In the genomic region with DNA sequence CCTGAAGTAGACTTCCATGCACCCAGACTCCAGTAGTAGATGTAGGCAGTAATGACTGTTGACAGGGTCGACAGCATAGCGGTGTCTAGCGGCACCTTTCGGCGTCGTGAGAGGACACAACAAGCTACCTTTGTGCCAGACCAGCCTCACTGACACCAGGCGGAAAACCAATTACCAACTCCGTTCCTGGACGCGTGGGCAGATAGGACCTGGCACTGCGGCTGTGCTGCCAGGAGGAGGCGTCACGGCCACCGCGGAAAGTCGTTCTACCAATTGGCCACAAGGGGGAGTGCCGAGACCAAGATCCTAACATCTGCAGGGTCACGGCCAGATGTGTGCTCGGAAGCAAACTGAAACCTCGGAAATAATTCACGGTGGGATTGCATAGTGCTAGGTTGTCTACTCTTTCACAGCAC, we compare ENCODE assay signal across 8 mouse cellular contexts. TPM values are rescaled to one million over a fixed set of nuclear protein-coding genes. Genes with fewer than 3 reads are reported as not detected.
DNase-seq lines count a peak whose midpoint lies in the region; ATAC-seq and TF ChIP-seq lines count a peak whose summit lies in the region.

No protein-coding gene starts in this region.

- peak; percentile 69 for ATAC-seq in embryonic facial prominence, embryonic 14.5 days (ENCODE audit: low read depth)
- peak; percentile 83 for ATAC-seq in kidney, embryonic 14.5 days (ENCODE audit: low FRiP score, low TSS enrichment)
- ATAC-seq in limb, embryonic 14.5 days (ENCODE audit: low FRiP score, low read depth), result peak; percentile 77
- peak; percentile 77 for ATAC-seq in midbrain, embryonic 16.5 days

- peak overlapping the region; percentile 52 for H3K4me2 ChIP-seq in embryonic facial prominence, embryonic 14.5 days (ENCODE audit: low read depth, low read length)
- H3K4me2 ChIP-seq in kidney, embryonic 14.5 days (replicated peaks; ENCODE audit: low read depth, low read length), result peak overlapping the region; percentile 32
- H3K4me2 ChIP-seq in limb, embryonic 14.5 days (replicated peaks; ENCODE audit: low read depth, low read length, severe bottlenecking), result peak overlapping the region; percentile 38
- peak overlapping the region; percentile 41 for H3K4me2 ChIP-seq in midbrain, embryonic 16.5 days (ENCODE audit: low read length)

- TF ChIP-seq POLR2A in limb, embryonic 14.5 days (IDR thresholded peaks at IDR 0.05; ENCODE audit: borderline replicate concordance, extremely low read depth, insufficient read depth, insufficient read length), result no peak

- no peaks in the 10 kb centered on the region for H3K9me3 ChIP-seq in embryonic facial prominence, embryonic 14.5 days (ENCODE audit: control insufficient read depth, low read length)
- H3K9me3 ChIP-seq in kidney, embryonic 14.5 days (ENCODE audit: control insufficient read depth, low read length), result no peaks in the 10 kb centered on the region
- no peaks in the 10 kb centered on the region for H3K9me3 ChIP-seq in limb, embryonic 14.5 days (ENCODE audit: control insufficient read depth, low read length)
- no peaks in the 10 kb centered on the region for H3K9me3 ChIP-seq in midbrain, embryonic 16.5 days (replicated peaks; ENCODE audit: control insufficient read depth, low read length, poor library complexity, severe bottlenecking)

- H3K27ac ChIP-seq in embryonic facial prominence, embryonic 14.5 days (replicated peaks; ENCODE audit: low read depth, low read length), result no peak overlapping the region
- no peak overlapping the region for H3K27ac ChIP-seq in kidney, embryonic 14.5 days (ENCODE audit: low read depth, low read length)
- H3K27ac ChIP-seq in limb, embryonic 14.5 days (replicated peaks; ENCODE audit: low read depth, low read length), result no peak overlapping the region
- H3K27ac ChIP-seq in midbrain, embryonic 16.5 days (ENCODE audit: low read length), result no peak overlapping the region

- peak overlapping the region; percentile 34 for H3K9ac ChIP-seq in embryonic facial prominence, embryonic 14.5 days (ENCODE audit: low read depth, low read length)
- no peak overlapping the region for H3K9ac ChIP-seq in kidney, embryonic 14.5 days (ENCODE audit: low read depth, low read length)
- H3K9ac ChIP-seq in limb, embryonic 14.5 days (ENCODE audit: low read depth, low read length, severe bottlenecking), result no peak overlapping the region; the same call in 1 of the 2 replicates
- H3K9ac ChIP-seq in midbrain, embryonic 16.5 days (ENCODE audit: low read depth, low read length), result no peak overlapping the region

- H3K36me3 ChIP-seq in embryonic facial prominence, embryonic 14.5 days (ENCODE audit: control insufficient read depth, insufficient read depth, low read length), result no peaks in the 10 kb centered on the region
- no peaks in the 10 kb centered on the region for H3K36me3 ChIP-seq in kidney, embryonic 14.5 days (ENCODE audit: control insufficient read depth, insufficient read depth, low read length)
- H3K36me3 ChIP-seq in limb, embryonic 14.5 days (ENCODE audit: control insufficient read depth, insufficient read depth, low read length), result no peaks in the 10 kb centered on the region
- H3K36me3 ChIP-seq in midbrain, embryonic 16.5 days (ENCODE audit: control insufficient read depth, insufficient read depth, low read length), result no peaks in the 10 kb centered on the region

- H3K4me1 ChIP-seq in embryonic facial prominence, embryonic 14.5 days (ENCODE audit: control insufficient read depth, insufficient read depth, low read length), result no peaks in the 10 kb centered on the region; the same call in 1 of the 2 replicates
- no peaks in the 10 kb centered on the region for H3K4me1 ChIP-seq in kidney, embryonic 14.5 days (ENCODE audit: control insufficient read depth, insufficient read depth, low read length)
- H3K4me1 ChIP-seq in limb, embryonic 14.5 days (ENCODE audit: control insufficient read depth, insufficient read depth, low read length), result peaks cover 5% of the 10 kb centered on the region; the same call in 1 of the 2 replicates
- H3K4me1 ChIP-seq in midbrain, embryonic 16.5 days (ENCODE audit: control insufficient read depth, insufficient read depth, low read length), result no peaks in the 10 kb centered on the region

- 0% methylated on average over 21 of the region's 21 CpGs for WGBS in embryonic facial prominence, embryonic 14.5 days
- 1% methylated on average over 21 of the region's 21 CpGs for whole genome bisulfite sequencing in kidney, embryonic 14.5 days
- 2% methylated on average over 21 of the region's 21 CpGs for WGBS in limb, embryonic 14.5 days
- WGBS in midbrain, embryonic 16.5 days, result 2% methylated on average over 21 of the region's 21 CpGs

- DNase-seq in 416B (ENCODE audit: low read depth), result peak; percentile 90
- peak; percentile 83 for DNase-seq in adrenal gland, postnatal 25 days
- DNase-seq in embryonic facial prominence, embryonic 14.5 days (ENCODE audit: low spot score), result peak; percentile 87
- peak; percentile 74 to 80 for DNase-seq in heart, adult 9 months (ENCODE audit: low spot score in 2 of 2)
- peak; percentile 90 for DNase-seq in limb, embryonic 14.5 days (ENCODE audit: low spot score)
- peak; percentile 66 to 82 for DNase-seq in spleen, postnatal 10 days (ENCODE audit: low spot score in 2 of 2)

- H3K27me3 ChIP-seq in embryonic facial prominence, embryonic 14.5 days (replicated peaks; ENCODE audit: control insufficient read depth, insufficient read depth, low read length), result no peaks in the 10 kb centered on the region; the same call in 1 of the 2 replicates
- peaks cover 5% of the 10 kb centered on the region; the same call in 1 of the 2 replicates for H3K27me3 ChIP-seq in kidney, embryonic 14.5 days (ENCODE audit: control insufficient read depth, insufficient read depth, low read length)
- no peaks in the 10 kb centered on the region for H3K27me3 ChIP-seq in limb, embryonic 14.5 days (ENCODE audit: control insufficient read depth, insufficient read depth, low read length)
- peaks cover 10% of the 10 kb centered on the region for H3K27me3 ChIP-seq in midbrain, embryonic 16.5 days (ENCODE audit: control insufficient read depth, insufficient read depth, low read depth, low read length)

- peak overlapping the region; percentile 21 for H3K4me3 ChIP-seq in embryonic facial prominence, embryonic 14.5 days (ENCODE audit: low read depth, low read length)
- H3K4me3 ChIP-seq in kidney, embryonic 14.5 days (ENCODE audit: low read length), result no peak overlapping the region
- peak overlapping the region; percentile 11; the same call in 1 of the 2 replicates for H3K4me3 ChIP-seq in limb, embryonic 14.5 days (replicated peaks; ENCODE audit: low read length)
- H3K4me3 ChIP-seq in midbrain, embryonic 16.5 days (ENCODE audit: low read depth, low read length), result 0 out of 2 replicates have a peak overlapping the region, but pooled peaks have one; percentile 3

RNA-seq across cellular contexts. Expression of a gene that starts 15.3 kb away (rescaled TPM):
- total RNA-seq in adrenal gland, postnatal 25 days (2021), result 2.2 and 3.1 TPM in 2 replicates
- polyA plus RNA-seq in embryonic facial prominence, embryonic 14.5 days (2014; fragmentation: Nextera tagmentation; extraction: Ambion mirVana), result 0.05 TPM in 1 of 2 replicates, not detected in the other
- not detected in 2 replicates for polyA plus RNA-seq in kidney, embryonic 14.5 days (2014; fragmentation: Nextera tagmentation; extraction: Ambion mirVana)
- polyA plus RNA-seq in limb, embryonic 14.5 days (2012; rRNA removed), result not detected in 2 replicates
- not detected in 2 replicates for polyA plus RNA-seq in limb, embryonic 14.5 days (2014; fragmentation: Nextera tagmentation; extraction: Ambion mirVana)
- polyA plus RNA-seq in midbrain, embryonic 16.5 days (2015; fragmentation: Nextera tagmentation; extraction: Ambion mirVana), result not detected in 2 replicates

RNA-seq across cellular contexts. Expression of a gene that starts 31.0 kb away (rescaled TPM):
- total RNA-seq in adrenal gland, postnatal 25 days (2021), result not detected in 2 replicates
- polyA plus RNA-seq in embryonic facial prominence, embryonic 14.5 days (2014; fragmentation: Nextera tagmentation; extraction: Ambion mirVana), result 2.3 and 2.7 TPM in 2 replicates
- 0.76 and 1.1 TPM in 2 replicates for polyA plus RNA-seq in kidney, embryonic 14.5 days (2014; fragmentation: Nextera tagmentation; extraction: Ambion mirVana)
- 1.4 and 1.6 TPM in 2 replicates for polyA plus RNA-seq in limb, embryonic 14.5 days (2012; rRNA removed)
- polyA plus RNA-seq in limb, embryonic 14.5 days (2014; fragmentation: Nextera tagmentation; extraction: Ambion mirVana), result 1.8 and 1.9 TPM in 2 replicates
- 0.21 and 0.25 TPM in 2 replicates for polyA plus RNA-seq in midbrain, embryonic 16.5 days (2015; fragmentation: Nextera tagmentation; extraction: Ambion mirVana)

RNA-seq across cellular contexts. Expression of a gene that starts 58.6 kb away (rescaled TPM):
- total RNA-seq in adrenal gland, postnatal 25 days (2021), result 0.15 and 0.71 TPM in 2 replicates
- polyA plus RNA-seq in embryonic facial prominence, embryonic 14.5 days (2014; fragmentation: Nextera tagmentation; extraction: Ambion mirVana), result 0.32 and 0.56 TPM in 2 replicates
- 0.55 and 0.64 TPM in 2 replicates for polyA plus RNA-seq in kidney, embryonic 14.5 days (2014; fragmentation: Nextera tagmentation; extraction: Ambion mirVana)
- 0.72 and 1.3 TPM in 2 replicates for polyA plus RNA-seq in limb, embryonic 14.5 days (2012; rRNA removed)
- 0.58 and 0.67 TPM in 2 replicates for polyA plus RNA-seq in limb, embryonic 14.5 days (2014; fragmentation: Nextera tagmentation; extraction: Ambion mirVana)
- polyA plus RNA-seq in midbrain, embryonic 16.5 days (2015; fragmentation: Nextera tagmentation; extraction: Ambion mirVana), result 0.55 and 0.62 TPM in 2 replicates
